Mouse (Mus musculus): ENCODE results near the gene Erich4. TPM values are rescaled to one million over a fixed set of nuclear protein-coding genes. Genes with fewer than 3 reads are reported as not detected.

Gene Erich4
- polyA plus RNA-seq, 1 experiment: not detected

DNA sequence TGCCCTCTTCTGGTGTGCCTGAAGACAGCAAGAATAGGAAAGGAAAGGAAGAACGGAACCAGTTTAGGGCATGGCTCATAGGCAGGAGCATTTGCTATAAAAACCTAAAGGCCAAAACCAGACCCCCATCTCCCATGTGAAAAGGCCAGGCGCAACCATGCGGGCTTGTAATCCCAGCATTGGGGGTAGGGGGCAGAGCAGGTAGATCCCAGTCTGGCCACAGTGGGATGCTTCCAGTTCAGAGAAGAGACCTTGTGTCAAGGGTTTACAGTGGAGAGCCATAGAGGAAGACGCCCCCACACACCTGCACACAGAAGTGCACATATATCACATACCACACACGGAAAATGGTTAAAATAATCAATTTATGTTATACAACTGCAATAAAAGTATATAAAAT is 1.6 kb downstream of the Erich4 start:
- no peaks in the 10 kb centered on the region for H3K4me1 ChIP-seq (ENCODE audit: control insufficient read depth, insufficient read depth, low read length)
- H3K4me3 ChIP-seq (ENCODE audit: insufficient read depth, low read length): no peak overlapping the region
- TF ChIP-seq CTCF (IDR thresholded peaks at IDR 0.05; ENCODE audit: borderline replicate concordance, insufficient read depth, low read length) (no peak), POLR2A (IDR thresholded peaks at IDR 0.05; ENCODE audit: low read depth, low read length) (no peak)
- H3K27ac ChIP-seq (ENCODE audit: insufficient read depth, low read length): no peak overlapping the region

GRCm38 (mm10) chr7:25611501-25611900 is 4.2 kb downstream of the Erich4 start:
- TF ChIP-seq CTCF (IDR thresholded peaks at IDR 0.05; ENCODE audit: borderline replicate concordance, insufficient read depth, low read length) (no peak), POLR2A (IDR thresholded peaks at IDR 0.05; ENCODE audit: low read depth, low read length) (no peak)

DNA sequence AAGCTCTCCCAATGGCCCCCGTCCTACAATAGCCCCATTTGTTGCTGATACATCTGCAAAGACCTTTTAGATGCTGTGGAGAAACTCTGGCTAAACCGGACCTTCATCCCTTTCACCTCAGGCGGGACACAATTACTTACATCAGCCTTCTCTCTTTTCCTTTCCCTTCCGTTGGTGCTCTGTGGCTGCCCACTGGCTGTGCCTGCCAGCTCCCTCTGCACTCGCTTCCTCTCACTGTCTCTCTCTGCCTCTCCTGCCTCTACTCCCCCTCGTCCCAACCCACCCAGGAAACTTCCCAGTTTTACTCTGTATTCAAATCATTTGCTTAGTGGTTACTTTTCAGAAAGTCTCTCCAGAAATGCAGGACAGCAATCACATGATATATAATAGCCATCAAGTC is 5.6 kb downstream of the Erich4 start:
- no peak overlapping the region for H3K27ac ChIP-seq (ENCODE audit: insufficient read depth, low read length)
- H3K4me3 ChIP-seq (ENCODE audit: insufficient read depth, low read length): no peak overlapping the region
- H3K4me1 ChIP-seq (ENCODE audit: control insufficient read depth, insufficient read depth, low read length): no peaks in the 10 kb centered on the region
- TF ChIP-seq CTCF (IDR thresholded peaks at IDR 0.05; ENCODE audit: borderline replicate concordance, insufficient read depth, low read length) (no peak), POLR2A (IDR thresholded peaks at IDR 0.05; ENCODE audit: low read depth, low read length) (no peak)

More at GRCm38 (mm10) chr7:25611501-25611900, 4.2 kb downstream of the Erich4 start:
- H3K4me3 ChIP-seq (ENCODE audit: insufficient read depth, low read length): no peak overlapping the region
- H3K27ac ChIP-seq (ENCODE audit: insufficient read depth, low read length): no peak overlapping the region
- H3K4me1 ChIP-seq (ENCODE audit: control insufficient read depth, insufficient read depth, low read length): no peaks in the 10 kb centered on the region

- TF ChIP-seq CTCF (IDR thresholded peaks at IDR 0.05; ENCODE audit: borderline replicate concordance, insufficient read depth, low read length) (no peak), POLR2A (IDR thresholded peaks at IDR 0.05; ENCODE audit: low read depth, low read length) (no peak)
- Histone ChIP-seq H3K4me3 (ENCODE audit: insufficient read depth, low read length) (no peak overlapping the region), H3K27ac (ENCODE audit: insufficient read depth, low read length) (no peak overlapping the region), H3K4me1 (ENCODE audit: control insufficient read depth, insufficient read depth, low read length) (no peaks in the 10 kb centered on the region)
These were observed 8.5 kb downstream of the Erich4 start for GRCm38 (mm10) chr7:25607196-25607595.

- no peaks in the 10 kb centered on the region for H3K4me1 ChIP-seq (ENCODE audit: control insufficient read depth, insufficient read depth, low read length)
- no peak overlapping the region for H3K4me3 ChIP-seq (ENCODE audit: insufficient read depth, low read length)
- no peak overlapping the region for H3K27ac ChIP-seq (ENCODE audit: insufficient read depth, low read length)
- TF ChIP-seq POLR2A (IDR thresholded peaks at IDR 0.05; ENCODE audit: low read depth, low read length) (no peak), CTCF (IDR thresholded peaks at IDR 0.05; ENCODE audit: borderline replicate concordance, insufficient read depth, low read length) (no peak)
These were observed 9.0 kb downstream of the Erich4 start for GRCm38 (mm10) chr7:25606625-25607063.

GRCm38 (mm10) chr7:25601346-25601745 is 14.3 kb downstream of the Erich4 start:
- Histone ChIP-seq H3K4me1 (ENCODE audit: control insufficient read depth, insufficient read depth, low read length) (no peaks in the 10 kb centered on the region), H3K27ac (ENCODE audit: insufficient read depth, low read length) (no peak overlapping the region), H3K4me3 (ENCODE audit: insufficient read depth, low read length) (no peak overlapping the region)
- TF ChIP-seq CTCF (IDR thresholded peaks at IDR 0.05; ENCODE audit: borderline replicate concordance, insufficient read depth, low read length) (no peak), POLR2A (IDR thresholded peaks at IDR 0.05; ENCODE audit: low read depth, low read length) (no peak)

- Histone ChIP-seq H3K27ac (ENCODE audit: insufficient read depth, low read length) (no peak overlapping the region), H3K4me3 (ENCODE audit: insufficient read depth, low read length) (no peak overlapping the region), H3K4me1 (ENCODE audit: control insufficient read depth, insufficient read depth, low read length) (no peaks in the 10 kb centered on the region)
- no peak for TF ChIP-seq CTCF (IDR thresholded peaks at IDR 0.05; ENCODE audit: borderline replicate concordance, insufficient read depth, low read length)
- TF ChIP-seq POLR2A (IDR thresholded peaks at IDR 0.05; ENCODE audit: low read depth, low read length): no peak
These were observed 15.0 kb downstream of the Erich4 start for GRCm38 (mm10) chr7:25600666-25601065.

DNA sequence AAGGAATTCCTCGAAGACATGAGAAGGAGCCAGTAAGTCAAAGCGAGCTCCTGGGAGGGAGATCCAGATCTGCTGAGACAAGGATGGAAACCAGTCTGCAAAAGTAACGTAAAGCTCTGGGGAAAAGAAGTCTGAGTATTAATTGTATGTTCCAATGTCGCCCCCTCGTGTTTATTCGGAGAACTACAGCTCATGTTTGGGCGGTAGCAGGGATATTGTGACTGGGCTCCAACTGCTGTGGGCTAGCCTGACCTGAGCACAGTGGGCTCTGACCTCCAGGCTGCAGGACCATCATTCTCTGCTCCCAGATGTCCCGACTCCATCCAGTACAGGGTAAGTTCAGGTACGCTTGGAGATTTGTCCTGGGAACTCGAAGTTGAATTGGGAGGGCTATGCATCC is 16.0 kb downstream of the Erich4 start:
- Histone ChIP-seq H3K27ac (ENCODE audit: insufficient read depth, low read length) (no peak overlapping the region), H3K4me1 (ENCODE audit: control insufficient read depth, insufficient read depth, low read length) (no peaks in the 10 kb centered on the region), H3K4me3 (ENCODE audit: insufficient read depth, low read length) (no peak overlapping the region)
- no peak for TF ChIP-seq CTCF (IDR thresholded peaks at IDR 0.05; ENCODE audit: borderline replicate concordance, insufficient read depth, low read length)

GRCm38 (mm10) chr7:25593859-25594258 is 21.8 kb downstream of the Erich4 start:
- Histone ChIP-seq H3K27ac (ENCODE audit: insufficient read depth, low read length) (no peak overlapping the region), H3K4me3 (ENCODE audit: insufficient read depth, low read length) (no peak overlapping the region), H3K4me1 (ENCODE audit: control insufficient read depth, insufficient read depth, low read length) (no peaks in the 10 kb centered on the region)
- TF ChIP-seq POLR2A (IDR thresholded peaks at IDR 0.05; ENCODE audit: low read depth, low read length) (no peak), CTCF (IDR thresholded peaks at IDR 0.05; ENCODE audit: borderline replicate concordance, insufficient read depth, low read length) (no peak)

DNA sequence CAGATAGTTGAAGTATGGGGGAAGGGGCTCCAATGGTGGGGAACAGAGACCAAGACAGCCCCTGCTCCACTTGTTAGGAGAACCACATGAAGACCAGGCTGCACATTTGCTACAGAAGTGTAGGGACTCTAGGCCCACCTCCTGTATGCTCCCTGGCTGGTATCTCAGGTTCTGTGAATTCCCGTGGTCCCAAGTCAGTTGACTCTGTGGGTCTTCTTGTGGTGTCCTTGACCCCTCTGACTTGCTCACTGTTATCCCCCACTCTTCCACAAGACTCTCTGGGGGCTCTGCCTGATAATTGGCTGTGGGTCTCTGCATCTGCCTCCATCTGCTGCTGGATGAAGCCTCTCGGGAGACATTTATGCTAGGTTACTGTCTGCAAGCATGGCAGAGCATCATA is 24.5 kb downstream of the Erich4 start:
- TF ChIP-seq POLR2A (IDR thresholded peaks at IDR 0.05; ENCODE audit: low read depth, low read length): no peak
- TF ChIP-seq CTCF (IDR thresholded peaks at IDR 0.05; ENCODE audit: borderline replicate concordance, insufficient read depth, low read length): no peak
- H3K4me1 ChIP-seq (ENCODE audit: control insufficient read depth, insufficient read depth, low read length): no peaks in the 10 kb centered on the region
- H3K4me3 ChIP-seq (ENCODE audit: insufficient read depth, low read length): no peak overlapping the region
- no peak overlapping the region for H3K27ac ChIP-seq (ENCODE audit: insufficient read depth, low read length)

All from embryonic fibroblast, embryonic 13.5 days (primary cell).